Mouse (Mus musculus): ENCODE data around the gene Prss22. TPM values are rescaled to one million over a fixed set of nuclear protein-coding genes. Genes with fewer than 3 reads are reported as not detected.

The Prss22 gene
- total RNA-seq, 2 experiments from 2014 or later, result not detected

GRCm38 (mm10) chr17:24000404-24000803, 2.5 kb upstream of the Prss22 start:
- ATAC-seq (replicated peaks; ENCODE audit: low FRiP score, poor library complexity, severe bottlenecking), result no peak

- no peak for ATAC-seq (replicated peaks; ENCODE audit: low FRiP score, poor library complexity, severe bottlenecking)
Measured at GRCm38 (mm10) chr17:23998383-23998782, 483 bp upstream of the Prss22 start.

GRCm38 (mm10) chr17:23995421-23995820, 2.5 kb downstream of the Prss22 start:
- ATAC-seq (replicated peaks; ENCODE audit: low FRiP score, poor library complexity, severe bottlenecking), result no peak

GRCm38 (mm10) chr17:23994667-23995066, 3.2 kb downstream of the Prss22 start:
- ATAC-seq (replicated peaks; ENCODE audit: low FRiP score, poor library complexity, severe bottlenecking), result no peak

GRCm38 (mm10) chr17:23993559-23994428, 4.1 kb downstream of the Prss22 start:
- peak; percentile 56; the same call in 1 of the 2 replicates for ATAC-seq (replicated peaks; ENCODE audit: low FRiP score, poor library complexity, severe bottlenecking)

GRCm38 (mm10) chr17:23992789-23993553, 4.9 kb downstream of the Prss22 start:
- no peak for ATAC-seq (replicated peaks; ENCODE audit: low FRiP score, poor library complexity, severe bottlenecking)

- ATAC-seq (replicated peaks; ENCODE audit: low FRiP score, poor library complexity, severe bottlenecking), result no peak
Measured at GRCm38 (mm10) chr17:23989802-23990201, 8.1 kb downstream of the Prss22 start.

GRCm38 (mm10) chr17:23984989-23985388, 12.9 kb downstream of the Prss22 start:
- no peak for ATAC-seq (replicated peaks; ENCODE audit: low FRiP score, poor library complexity, severe bottlenecking)

GRCm38 (mm10) chr17:23982912-23983311, 15.0 kb downstream of the Prss22 start:
- ATAC-seq (replicated peaks; ENCODE audit: low FRiP score, poor library complexity, severe bottlenecking), result no peak

- no peak for ATAC-seq (replicated peaks; ENCODE audit: low FRiP score, poor library complexity, severe bottlenecking)
Measured at GRCm38 (mm10) chr17:23980297-23980909, 17.5 kb downstream of the Prss22 start, which contains the start of gene Prss30. Prss30 (minus strand) TSS chr17:23980566.

- ATAC-seq (replicated peaks; ENCODE audit: low FRiP score, poor library complexity, severe bottlenecking), result no peak
Measured at GRCm38 (mm10) chr17:23979471-23979870, 18.4 kb downstream of the Prss22 start.

GRCm38 (mm10) chr17:23976665-23977064, 21.2 kb downstream of the Prss22 start:
- ATAC-seq (replicated peaks; ENCODE audit: low FRiP score, poor library complexity, severe bottlenecking), result no peak

GRCm38 (mm10) chr17:23971315-23971714, 26.6 kb downstream of the Prss22 start:
- no peak for ATAC-seq (replicated peaks; ENCODE audit: low FRiP score, poor library complexity, severe bottlenecking)

GRCm38 (mm10) chr17:23969231-23969630, 28.7 kb downstream of the Prss22 start:
- ATAC-seq (replicated peaks; ENCODE audit: low FRiP score, poor library complexity, severe bottlenecking), result peak; percentile 79

GRCm38 (mm10) chr17:23968780-23969179, 29.1 kb downstream of the Prss22 start:
- no peak for ATAC-seq (replicated peaks; ENCODE audit: low FRiP score, poor library complexity, severe bottlenecking)

GRCm38 (mm10) chr17:23966658-23967401, 31.1 kb downstream of the Prss22 start:
- no peak for ATAC-seq (replicated peaks; ENCODE audit: low FRiP score, poor library complexity, severe bottlenecking)

GRCm38 (mm10) chr17:23965805-23966425, 32.0 kb downstream of the Prss22 start:
- no peak for ATAC-seq (replicated peaks; ENCODE audit: low FRiP score, poor library complexity, severe bottlenecking)

GRCm38 (mm10) chr17:23961573-23962122, 36.3 kb downstream of the Prss22 start:
- no peak for ATAC-seq (replicated peaks; ENCODE audit: low FRiP score, poor library complexity, severe bottlenecking)

Measured in erythroblast, adult 5-6 weeks (primary cell).